20 mouse cellular contexts compared by ENCODE assay signal in genomic region chr3:124271229-124271628, GRCm38 (mm10).
"Had no signal": no experiment of that assay in that cellular context is flagged by ENCODE, and none has a peak within 500 bp of the region (broad histone marks: within the 10 kb centered on the region; RNA-seq: fewer than 3 reads in every experiment).

No protein-coding gene starts in this region.

- H3K9me3 ChIP-seq: embryonic facial prominence, embryonic 12.5 days; embryonic facial prominence, embryonic 13.5 days; embryonic facial prominence, embryonic 15.5 days; forebrain, embryonic 10.5 days; forebrain, embryonic 12.5 days; forebrain, embryonic 13.5 days; forebrain, embryonic 15.5 days had no signal

- H3K27ac ChIP-seq: embryonic facial prominence, embryonic 12.5 days; embryonic facial prominence, embryonic 13.5 days; embryonic facial prominence, embryonic 15.5 days; forebrain, embryonic 10.5 days; forebrain, embryonic 12.5 days; forebrain, embryonic 13.5 days; forebrain, embryonic 15.5 days; gastrocnemius, adult 2 months; heart, adult 2 months had no signal

- DNase-seq: cerebellum, adult 8-10 months; forebrain, postnatal 0 days; gastrocnemius, adult 2 months; gastrocnemius, postnatal 10 days; gastrocnemius, postnatal 14 days; gastrocnemius, postnatal 25 days; gastrocnemius, postnatal 36 days; heart, adult 11 months; heart, adult 18-20 months; heart, adult 2 months had no signal

- H3K9ac ChIP-seq: embryonic facial prominence, embryonic 12.5 days; embryonic facial prominence, embryonic 13.5 days; embryonic facial prominence, embryonic 15.5 days; forebrain, embryonic 12.5 days; forebrain, embryonic 13.5 days; forebrain, embryonic 15.5 days; forebrain, postnatal 0 days had no signal

- H3K4me2 ChIP-seq: embryonic facial prominence, embryonic 12.5 days; embryonic facial prominence, embryonic 13.5 days; embryonic facial prominence, embryonic 15.5 days; forebrain, embryonic 12.5 days; forebrain, embryonic 13.5 days; forebrain, embryonic 15.5 days had no signal

- H3K4me1 ChIP-seq: embryonic facial prominence, embryonic 12.5 days; embryonic facial prominence, embryonic 13.5 days; embryonic facial prominence, embryonic 15.5 days had no signal

- H3K36me3 ChIP-seq: embryonic facial prominence, embryonic 12.5 days; embryonic facial prominence, embryonic 13.5 days; embryonic facial prominence, embryonic 15.5 days; forebrain, embryonic 10.5 days; forebrain, embryonic 12.5 days; forebrain, embryonic 15.5 days had no signal

- H3K27me3 ChIP-seq: embryonic facial prominence, embryonic 12.5 days; embryonic facial prominence, embryonic 13.5 days; embryonic facial prominence, embryonic 15.5 days; forebrain, embryonic 12.5 days; forebrain, embryonic 13.5 days; forebrain, embryonic 15.5 days had no signal

- ATAC-seq: forebrain, embryonic 13.5 days; forebrain, embryonic 14.5 days; forebrain, embryonic 15.5 days; forebrain, embryonic 16.5 days; forebrain, postnatal 0 days had no signal

- H3K4me3 ChIP-seq: embryonic facial prominence, embryonic 12.5 days; embryonic facial prominence, embryonic 13.5 days; embryonic facial prominence, embryonic 15.5 days; erythroblast, embryonic 14.5 days; forebrain, embryonic 10.5 days; forebrain, embryonic 12.5 days; forebrain, embryonic 13.5 days; forebrain, embryonic 15.5 days; gastrocnemius, adult 2 months; heart, adult 2 months had no signal
